Mouse (Mus musculus): ENCODE data around the gene Abcb1a.

- TF ChIP-seq CTCF (IDR thresholded peaks at IDR 0.05; ENCODE audit: low read depth): no peak
- no peak for TF ChIP-seq EP300 (IDR thresholded peaks at IDR 0.05; ENCODE audit: low read depth)
Measured at GRCm38 (mm10) chr5:8664678-8665077, 4.8 kb downstream of the Abcb1a start.
